Mouse (Mus musculus) heart, embryonic 14.5 days (tissue): Measurements from ENCODE around the gene Gm45213. TPM values are rescaled to one million over a fixed set of nuclear protein-coding genes. Genes with fewer than 3 reads are reported as not detected.

ENCODE experiments used
- ATAC-seq: fragments of 200-750 bp; cut with Nextera tagmentation; 2 replicates; pipeline ENCODE4 v1.8.0; 2017; ENCODE audit warnings: low read depth, moderate TSS enrichment; ENCODE audit not compliant: insufficient number of reproducible peaks, insufficient read depth, low FRiP score
- H3K27ac ChIP-seq, 2 experiments: fragments of 200-500 bp in 1 of 2; fragments of 300-500 bp in 1 of 2; sonication (generic) in 1 of 2; replicated peaks in 1 of 2; 2 replicates each; pipeline ENCODE4 v1.5.1; 2012 to 2014; ENCODE audit warnings: low read depth in 2 of 2, low read length in 2 of 2, control low read depth in 1 of 2, mild to moderate bottlenecking in 1 of 2, mixed read lengths in 1 of 2; ENCODE audit not compliant: control insufficient read depth in 1 of 2, insufficient read depth in 1 of 2
- H3K27me3 ChIP-seq: fragments of 300-500 bp; sonication (generic); 2 replicates; pipeline ENCODE4 v1.6.1; 2014; ENCODE audit warnings: mild to moderate bottlenecking, low read length, control low read depth; ENCODE audit not compliant: control insufficient read depth, insufficient read depth
- H3K36me3 ChIP-seq: fragments of 300-500 bp; sonication (generic); 2 replicates; pipeline ENCODE4 v1.6.1; 2014; ENCODE audit warnings: mild to moderate bottlenecking, control low read depth, low read length, mixed read lengths; ENCODE audit not compliant: control insufficient read depth, insufficient read depth
- H3K4me1 ChIP-seq, 2 experiments: fragments of 200-500 bp in 1 of 2; fragments of 300-500 bp in 1 of 2; sonication (generic) in 1 of 2; 2 replicates each; pipeline ENCODE4 v1.6.1; 2012 to 2014; ENCODE audit warnings: low read length in 2 of 2, control low read depth in 1 of 2, mixed read lengths in 1 of 2; ENCODE audit not compliant: control insufficient read depth in 2 of 2, insufficient read depth in 2 of 2
- H3K4me2 ChIP-seq: fragments of 300-500 bp; sonication (generic); 2 replicates; pipeline ENCODE4 v1.6.1; 2014; ENCODE audit warnings: mild to moderate bottlenecking, low read length
- H3K4me3 ChIP-seq, 2 experiments: fragments of 200-500 bp in 1 of 2; fragments of 300-500 bp in 1 of 2; sonication (generic) in 1 of 2; 2 replicates each; pipeline ENCODE4 v1.5.1; 2012 to 2014; ENCODE audit warnings: low read length in 2 of 2, mild to moderate bottlenecking in 2 of 2, control low read depth in 1 of 2, low read depth in 1 of 2, moderate library complexity in 1 of 2; ENCODE audit not compliant: control insufficient read depth in 1 of 2, insufficient read depth in 1 of 2
- H3K9ac ChIP-seq: fragments of 300-500 bp; sonication (generic); 2 replicates; pipeline ENCODE4 v1.6.1; 2014; ENCODE audit warnings: mild to moderate bottlenecking, low read length
- H3K9me3 ChIP-seq: fragments of 300-500 bp; sonication (generic); 2 replicates; pipeline ENCODE4 v1.6.1; 2016; ENCODE audit warnings: low read length, control low read depth; ENCODE audit not compliant: control insufficient read depth
- WGBS: fragments of 180-500 bp; shearing (Covaris S2); extraction: QIAGEN DNeasy Blood & Tissue Kit; methylation state at CpG from one replicate; pipeline ENCODE4 v1.1.7; 2014; 5-methylcytosine and 5-hydroxymethylcytosine counted together
- polyA plus RNA-seq: library from polyadenylated mRNA; unstranded; fragments of >200 nt; fragmentation: Nextera tagmentation; extraction: Ambion mirVana; gene quantifications from 2 replicates; pipeline ENCODE4 v1.2.1, GENCODE M21; 2014

Gene Gm45213
- polyA plus RNA-seq, 1 experiment from 2014 or later, result not detected

GRCm38 (mm10) chr7:66083757-66084156 lies 40.4 kb downstream of the Gm45213 start:
- Histone ChIP-seq H3K4me1 (peaks cover 3 to 12% of the 10 kb centered on the region in 2 experiments; a peak in 3 of 4 replicates), H3K9ac (no peak overlapping the region), H3K4me2 (no peak overlapping the region), H3K27me3 (no peaks in the 10 kb centered on the region), H3K4me3 (no peak overlapping the region), H3K27ac (no peak overlapping the region), H3K9me3 (no peaks in the 10 kb centered on the region), H3K36me3 (peaks cover 68% of the 10 kb centered on the region)
- WGBS, result 92% methylated on average over 6 of the region's 6 CpGs
- ATAC-seq, result no peak

DNA sequence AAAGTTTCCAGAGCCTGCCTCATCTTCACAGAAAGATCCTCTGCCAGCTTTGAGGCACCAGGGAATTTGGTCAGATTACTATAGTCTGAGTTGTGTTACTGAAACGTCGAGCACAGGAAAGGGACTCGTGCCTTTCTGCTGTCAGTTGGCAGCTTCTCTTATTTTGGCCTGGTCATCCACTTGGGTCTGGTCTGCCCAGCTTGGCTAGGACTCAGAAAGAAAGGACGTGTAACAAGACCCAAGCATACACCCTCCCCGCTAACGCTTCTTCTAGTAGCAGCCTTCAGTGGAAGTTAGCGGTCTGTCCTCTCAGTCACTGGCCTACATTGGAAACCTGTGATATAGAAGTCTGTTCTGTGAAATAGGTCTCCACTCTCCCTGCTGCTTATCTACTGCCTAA lies 41.1 kb downstream of the Gm45213 start:
- H3K4me2 ChIP-seq, result no peak overlapping the region
- H3K9ac ChIP-seq, result no peak overlapping the region
- no peak for ATAC-seq
- no peak overlapping the region for H3K4me3 ChIP-seq
- no peaks in the 10 kb centered on the region for H3K9me3 ChIP-seq
- H3K4me1 ChIP-seq, result peaks cover 3 to 10% of the 10 kb centered on the region in 2 experiments; a peak in 3 of 4 replicates
- WGBS, result 71% methylated on average over 7 of the region's 7 CpGs
- H3K36me3 ChIP-seq, result peaks cover 75% of the 10 kb centered on the region
- no peaks in the 10 kb centered on the region for H3K27me3 ChIP-seq
- no peak overlapping the region; a peak in 1 of 4 replicates for H3K27ac ChIP-seq

DNA sequence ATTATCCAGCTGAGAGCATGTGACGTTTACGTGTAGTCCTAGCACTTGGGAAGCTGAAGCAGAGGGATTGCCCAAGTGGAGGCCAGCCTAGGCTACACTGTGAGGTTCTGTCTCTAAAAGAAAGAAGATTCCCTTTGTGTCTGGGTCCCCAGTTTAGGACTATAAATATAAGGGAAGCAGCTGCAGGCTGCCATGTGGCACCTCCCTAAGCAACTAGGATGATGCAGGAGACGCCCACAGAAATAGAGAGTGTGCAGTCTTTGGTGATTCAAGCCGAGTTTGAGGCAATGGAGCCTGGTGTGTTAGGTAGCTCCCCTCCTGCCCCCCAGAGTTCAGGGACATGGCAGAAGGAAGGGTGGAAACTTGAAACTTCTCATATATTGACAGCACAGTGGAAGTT lies 44.2 kb downstream of the Gm45213 start:
- Histone ChIP-seq H3K36me3 (peaks cover 90% of the 10 kb centered on the region), H3K4me2 (no peak overlapping the region), H3K4me1 (no peaks in the 10 kb centered on the region), H3K27ac (no peak overlapping the region), H3K27me3 (no peaks in the 10 kb centered on the region), H3K9ac (no peak overlapping the region), H3K4me3 (no peak overlapping the region), H3K9me3 (no peaks in the 10 kb centered on the region)
- ATAC-seq, result no peak
- WGBS, result 89% methylated on average over 4 of the region's 4 CpGs

DNA sequence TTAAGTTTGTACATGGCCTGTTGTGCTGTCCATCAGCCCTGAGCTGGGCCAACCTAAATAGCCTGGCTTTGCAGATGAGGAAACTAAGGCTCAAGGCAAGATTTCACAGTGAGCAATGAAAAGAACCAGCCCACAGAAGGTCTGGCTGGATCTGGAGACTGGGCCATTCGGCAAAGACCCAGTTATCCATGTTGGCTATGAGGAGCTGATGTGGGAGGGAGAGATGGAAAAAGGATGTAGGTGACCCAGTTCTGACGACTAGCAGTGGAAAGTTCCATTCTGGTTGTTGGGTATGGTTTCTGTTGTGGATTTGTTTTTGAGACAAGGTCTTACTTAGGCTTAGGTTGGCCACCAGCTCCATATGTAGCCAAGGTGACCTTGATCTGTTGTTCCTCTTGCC lies 44.7 kb downstream of the Gm45213 start:
- Histone ChIP-seq H3K4me1 (no peaks in the 10 kb centered on the region), H3K27me3 (no peaks in the 10 kb centered on the region), H3K4me2 (no peak overlapping the region), H3K4me3 (no peak overlapping the region), H3K9me3 (no peaks in the 10 kb centered on the region), H3K36me3 (peaks cover 86% of the 10 kb centered on the region), H3K9ac (no peak overlapping the region), H3K27ac (no peak overlapping the region)
- no peak for ATAC-seq
- WGBS, result 74% methylated on average over 2 of the region's 2 CpGs

- H3K9ac ChIP-seq, result no peak overlapping the region
Observed at GRCm38 (mm10) chr7:66090676-66091190, 47.3 kb downstream of the Gm45213 start.

GRCm38 (mm10) chr7:66091553-66091952 lies 48.2 kb downstream of the Gm45213 start:
- Histone ChIP-seq H3K27ac (no peak overlapping the region), H3K9me3 (no peaks in the 10 kb centered on the region), H3K36me3 (peaks cover 51% of the 10 kb centered on the region), H3K4me3 (no peak overlapping the region), H3K9ac (no peak overlapping the region), H3K4me2 (no peak overlapping the region), H3K4me1 (no peaks in the 10 kb centered on the region), H3K27me3 (no peaks in the 10 kb centered on the region)
- 84% methylated on average over 7 of the region's 7 CpGs for WGBS
- 0 out of 2 replicates have a peak, but pooled peaks have one; percentile 41 for ATAC-seq

More at GRCm38 (mm10) chr7:66090676-66091190, 47.3 kb downstream of the Gm45213 start:
- H3K4me3 ChIP-seq, result no peak overlapping the region
- H3K4me1 ChIP-seq, result no peaks in the 10 kb centered on the region
- H3K27ac ChIP-seq, result no peak overlapping the region
- H3K9me3 ChIP-seq, result no peaks in the 10 kb centered on the region
- no peak overlapping the region for H3K4me2 ChIP-seq
- peaks cover 60% of the 10 kb centered on the region for H3K36me3 ChIP-seq
- ATAC-seq, result no peak
- 89% methylated on average over 11 of the region's 11 CpGs for WGBS
- H3K27me3 ChIP-seq, result no peaks in the 10 kb centered on the region

- H3K4me2 ChIP-seq, result no peak overlapping the region
- H3K36me3 ChIP-seq, result peaks cover 40% of the 10 kb centered on the region
- no peaks in the 10 kb centered on the region for H3K4me1 ChIP-seq
- H3K27me3 ChIP-seq, result no peaks in the 10 kb centered on the region
- WGBS, result 89% methylated on average over 8 of the region's 8 CpGs
- no peak overlapping the region for H3K27ac ChIP-seq
- H3K9me3 ChIP-seq, result no peaks in the 10 kb centered on the region
- no peak overlapping the region for H3K9ac ChIP-seq
- H3K4me3 ChIP-seq, result no peak overlapping the region
- ATAC-seq, result no peak
Observed at GRCm38 (mm10) chr7:66092656-66093055, 49.3 kb downstream of the Gm45213 start.

DNA sequence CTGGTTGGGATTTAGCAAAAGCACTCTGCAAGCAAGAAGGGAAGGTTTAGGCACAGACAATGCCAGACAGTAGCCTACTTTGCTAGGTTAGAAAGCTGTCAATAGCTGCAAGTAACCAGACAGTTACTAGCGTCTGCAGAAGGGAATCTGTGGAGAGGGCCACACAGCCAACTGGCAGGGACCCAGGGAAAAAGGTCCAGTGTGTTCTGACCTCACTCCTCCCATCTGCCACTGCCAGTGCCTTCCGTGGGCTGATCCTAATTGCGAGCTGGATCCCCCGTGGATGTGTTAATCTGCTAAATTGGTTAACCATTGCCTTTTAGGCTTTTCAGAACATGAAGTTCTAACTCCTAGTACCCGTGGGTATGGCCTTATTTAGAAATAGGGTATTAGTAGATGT lies 50.7 kb downstream of the Gm45213 start:
- WGBS, result 71% methylated on average over 5 of the region's 5 CpGs
- ATAC-seq, result no peak
- H3K36me3 ChIP-seq, result peaks cover 26% of the 10 kb centered on the region
- no peak overlapping the region for H3K27ac ChIP-seq
- H3K4me2 ChIP-seq, result no peak overlapping the region
- H3K9me3 ChIP-seq, result no peaks in the 10 kb centered on the region
- no peaks in the 10 kb centered on the region for H3K4me1 ChIP-seq
- no peaks in the 10 kb centered on the region for H3K27me3 ChIP-seq
- no peak overlapping the region for H3K9ac ChIP-seq
- no peak overlapping the region for H3K4me3 ChIP-seq
